Mouse (Mus musculus) thymus, postnatal 10 days (tissue): ENCODE data around the gene Rassf9.

Experiments used
- DNase-seq, 2 experiments: peaks; one replicate each; pipeline ENCODE4 v3.0.0; 2021; ENCODE audit warnings: low spot score in 2 of 2

Gene Rassf9

GRCm38 (mm10) chr10:102511807-102512461 is at the start of gene Rassf9:
Gene Rassf9, plus strand, starts transcription at chr10:102512222.
- no peak for DNase-seq

GRCm38 (mm10) chr10:102469412-102469811 is 42.6 kb upstream of the Rassf9 start:
- no peak for DNase-seq

GRCm38 (mm10) chr10:102490386-102490785 is 21.6 kb upstream of the Rassf9 start, which contains the start of gene Nts:
Gene Nts, minus strand, starts transcription at chr10:102490486.
- no peak for DNase-seq

- DNase-seq, result no peak
Observed at GRCm38 (mm10) chr10:102491792-102492191, 20.2 kb upstream of the Rassf9 start.

- DNase-seq, result no peak
Observed at GRCm38 (mm10) chr10:102498754-102499153, 13.3 kb upstream of the Rassf9 start.

- no peak for DNase-seq
Observed at GRCm38 (mm10) chr10:102507386-102507785, 4.6 kb upstream of the Rassf9 start.

- DNase-seq, result no peak
Observed at GRCm38 (mm10) chr10:102511461-102511806, 588 bp upstream of the Rassf9 start.

- DNase-seq, result no peak
Observed at GRCm38 (mm10) chr10:102514159-102514558, 2.1 kb downstream of the Rassf9 start.

GRCm38 (mm10) chr10:102527901-102528300 is 15.9 kb downstream of the Rassf9 start:
- DNase-seq, result no peak

GRCm38 (mm10) chr10:102553941-102554340 is 41.9 kb downstream of the Rassf9 start:
- no peak for DNase-seq

- DNase-seq, result no peak
Observed at GRCm38 (mm10) chr10:102562488-102562887, 50.5 kb downstream of the Rassf9 start.

GRCm38 (mm10) chr10:102577970-102578369 is 65.9 kb downstream of the Rassf9 start:
- no peak for DNase-seq

GRCm38 (mm10) chr10:102594306-102594705 is 82.3 kb downstream of the Rassf9 start:
- no peak for DNase-seq
